Mouse (Mus musculus) intestine, postnatal 0 days (tissue): ENCODE results near the gene Adgra1. TPM values are rescaled to one million over a fixed set of nuclear protein-coding genes. Genes with fewer than 3 reads are reported as not detected.

Experiments
- ATAC-seq: fragments of 200-750 bp; cut with Nextera tagmentation; 2 replicates; pipeline ENCODE4 v1.8.0; 2017; ENCODE audit warnings: mild to moderate bottlenecking, moderate TSS enrichment, moderate library complexity
- H3K27ac ChIP-seq: fragments of 300-500 bp; sonication (generic); 2 replicates; pipeline ENCODE4 v1.5.1; 2014; ENCODE audit warnings: mild to moderate bottlenecking, low read depth, low read length, moderate library complexity
- H3K27me3 ChIP-seq: fragments of 300-500 bp; sonication (generic); replicated peaks from 2 replicates; pipeline ENCODE4 v1.6.1; 2014; ENCODE audit warnings: low read length, mixed read lengths; ENCODE audit not compliant: control insufficient read depth, insufficient read depth
- H3K36me3 ChIP-seq: fragments of 300-500 bp; sonication (generic); 2 replicates; pipeline ENCODE4 v1.6.1; 2014; ENCODE audit warnings: mild to moderate bottlenecking, moderate library complexity; ENCODE audit not compliant: control insufficient read depth, insufficient read depth
- H3K4me1 ChIP-seq: fragments of 300-500 bp; sonication (generic); replicated peaks from 2 replicates; pipeline ENCODE4 v1.6.1; 2014; ENCODE audit warnings: antibody characterized with exemption, low read length, mixed read lengths; ENCODE audit not compliant: control insufficient read depth, insufficient read depth
- H3K4me2 ChIP-seq: fragments of 300-500 bp; sonication (generic); replicated peaks from 2 replicates; pipeline ENCODE4 v1.6.1; 2014; ENCODE audit warnings: low read depth, mild to moderate bottlenecking, moderate library complexity
- H3K4me3 ChIP-seq: fragments of 300-500 bp; sonication (generic); 2 replicates; pipeline ENCODE4 v1.5.1; 2014; ENCODE audit warnings: low read depth, low read length
- H3K9ac ChIP-seq: fragments of 300-500 bp; sonication (generic); 2 replicates; pipeline ENCODE4 v1.6.1; 2014; ENCODE audit warnings: mild to moderate bottlenecking, low read depth, low read length
- H3K9me3 ChIP-seq: fragments of 300-500 bp; sonication (generic); 2 replicates; pipeline ENCODE4 v1.6.1; 2016; ENCODE audit warnings: mixed run types; ENCODE audit not compliant: control insufficient read depth
- CTCF ChIP-seq: sonication (generic); IDR thresholded peaks from 2 replicates; pipeline ENCODE4 v1.5.1; 2016; ENCODE audit warnings: low read depth, mild to moderate bottlenecking, control low read depth, antibody characterized with exemption, moderate library complexity
- WGBS: fragments of 180-500 bp; shearing (Covaris S2); extraction: QIAGEN DNeasy Blood & Tissue Kit; methylation state at CpG from one replicate; pipeline ENCODE4 v1.1.7; 2014; 5-methylcytosine and 5-hydroxymethylcytosine counted together
- polyA plus RNA-seq: library from polyadenylated mRNA; unstranded; fragments of >200 nt; fragmentation: Nextera tagmentation; extraction: Ambion mirVana; gene quantifications from 2 replicates; pipeline ENCODE4 v1.2.1, GENCODE M21; 2015

Adgra1 gene
- polyA plus RNA-seq, 1 experiment from 2014 or later, result 0.51 TPM

DNA sequence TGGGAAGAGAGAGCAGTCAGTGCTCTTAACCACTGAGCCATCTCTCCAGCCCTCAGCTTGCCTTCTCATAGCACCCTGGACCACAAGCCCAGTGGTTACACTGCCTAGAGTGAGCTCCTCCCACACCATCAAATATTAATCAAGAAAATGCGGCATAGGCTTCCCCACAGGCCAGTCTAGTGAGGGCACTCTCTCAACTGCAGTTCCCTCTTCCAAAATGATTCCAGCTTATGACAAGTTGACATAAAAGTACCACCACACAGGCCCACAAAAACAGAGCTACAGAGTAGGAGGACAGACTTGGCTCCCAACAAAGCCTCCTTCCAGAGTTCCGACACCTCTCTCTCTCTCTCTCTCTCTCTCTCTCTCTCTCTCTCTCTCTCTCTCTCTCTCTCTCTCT lies 29.1 kb downstream of the Adgra1 start:
- H3K36me3 ChIP-seq, result no peaks in the 10 kb centered on the region
- no peak overlapping the region for H3K4me2 ChIP-seq
- 66% methylated on average over 2 of the region's 2 CpGs for WGBS
- no peak overlapping the region for H3K27ac ChIP-seq
- no peaks in the 10 kb centered on the region for H3K4me1 ChIP-seq
- no peaks in the 10 kb centered on the region for H3K27me3 ChIP-seq
- H3K9ac ChIP-seq, result no peak overlapping the region
- H3K4me3 ChIP-seq, result no peak overlapping the region
- H3K9me3 ChIP-seq, result no peaks in the 10 kb centered on the region
- no peak for TF ChIP-seq CTCF
- no peak for ATAC-seq

DNA sequence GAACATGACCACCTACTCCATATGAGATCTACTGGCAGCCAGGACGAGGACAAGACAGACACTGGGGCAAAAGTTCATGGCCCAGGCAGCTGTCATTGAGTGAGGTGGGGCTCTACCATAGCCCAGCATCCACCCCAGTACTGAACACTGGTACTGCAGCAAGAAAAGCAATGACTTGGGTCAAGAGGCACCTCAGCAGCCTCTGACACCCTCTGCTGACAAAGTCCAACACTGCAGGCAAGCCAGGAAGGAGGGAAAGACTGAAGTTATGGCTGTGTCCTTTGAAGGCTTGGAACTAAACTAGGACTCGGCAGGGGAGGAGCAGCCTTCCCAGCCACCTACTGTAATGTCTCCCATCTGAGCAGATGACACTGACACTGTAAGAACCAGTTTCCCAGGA lies 30.3 kb downstream of the Adgra1 start:
- H3K27me3 ChIP-seq, result no peaks in the 10 kb centered on the region
- no peak overlapping the region for H3K9ac ChIP-seq
- no peak for ATAC-seq
- no peaks in the 10 kb centered on the region for H3K36me3 ChIP-seq
- no peak overlapping the region for H3K27ac ChIP-seq
- 39% methylated on average over 2 of the region's 2 CpGs for WGBS
- H3K4me1 ChIP-seq, result no peaks in the 10 kb centered on the region
- H3K4me2 ChIP-seq, result no peak overlapping the region
- no peaks in the 10 kb centered on the region for H3K9me3 ChIP-seq
- peak; percentile 63 for TF ChIP-seq CTCF
- no peak overlapping the region for H3K4me3 ChIP-seq

DNA sequence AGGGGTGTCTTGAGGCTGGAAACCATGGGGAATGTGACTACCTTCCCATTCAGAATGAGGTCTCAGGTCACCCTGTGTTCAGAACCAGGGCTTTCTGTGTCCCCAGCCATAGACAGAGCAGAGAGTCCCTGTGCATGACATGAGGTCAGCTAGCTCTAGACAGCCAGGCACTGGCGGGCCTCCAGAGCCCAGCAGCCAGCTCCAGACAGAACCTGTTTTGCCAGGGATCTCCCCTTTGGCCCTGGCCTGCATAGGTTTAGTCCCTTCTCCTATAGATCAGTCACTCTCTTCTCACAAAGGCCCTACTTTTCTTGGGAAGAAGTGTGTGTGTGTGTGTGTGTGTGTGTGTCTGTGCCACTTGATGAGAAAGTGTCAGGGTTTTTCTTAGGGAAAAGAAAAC lies 30.9 kb downstream of the Adgra1 start:
- Histone ChIP-seq H3K9me3 (no peaks in the 10 kb centered on the region), H3K4me3 (no peak overlapping the region), H3K27ac (no peak overlapping the region), H3K9ac (no peak overlapping the region), H3K27me3 (no peaks in the 10 kb centered on the region), H3K4me1 (no peaks in the 10 kb centered on the region), H3K4me2 (no peak overlapping the region), H3K36me3 (no peaks in the 10 kb centered on the region)
- WGBS, result 58% methylated on average over 1 of the region's 1 CpGs
- no peak for TF ChIP-seq CTCF
- no peak for ATAC-seq

DNA sequence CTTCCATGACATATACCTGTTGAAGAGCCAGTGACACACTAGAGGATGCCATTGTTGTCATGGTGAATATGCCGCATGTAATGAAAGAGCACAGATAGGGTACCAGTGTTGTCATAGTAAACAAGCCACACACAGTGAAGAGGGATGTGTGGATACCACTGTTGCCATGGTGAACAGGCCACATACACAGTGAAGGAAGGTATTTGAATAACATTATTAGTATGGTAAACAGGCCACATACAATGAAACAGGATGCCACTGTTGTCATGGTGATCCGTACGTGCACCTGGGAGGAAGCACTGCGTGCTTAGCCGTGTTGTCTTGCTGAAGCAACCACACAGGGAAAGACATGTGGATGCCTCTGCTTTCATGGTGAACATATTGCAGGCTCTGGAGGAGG lies 37.0 kb downstream of the Adgra1 start:
- H3K27me3 ChIP-seq, result no peaks in the 10 kb centered on the region
- no peak overlapping the region for H3K4me2 ChIP-seq
- ATAC-seq, result no peak
- 72% methylated on average over 5 of the region's 5 CpGs for WGBS
- H3K9me3 ChIP-seq, result no peaks in the 10 kb centered on the region
- H3K27ac ChIP-seq, result no peak overlapping the region
- TF ChIP-seq CTCF, result no peak
- no peaks in the 10 kb centered on the region for H3K36me3 ChIP-seq
- H3K4me1 ChIP-seq, result no peaks in the 10 kb centered on the region
- H3K9ac ChIP-seq, result no peak overlapping the region
- no peak overlapping the region for H3K4me3 ChIP-seq

DNA sequence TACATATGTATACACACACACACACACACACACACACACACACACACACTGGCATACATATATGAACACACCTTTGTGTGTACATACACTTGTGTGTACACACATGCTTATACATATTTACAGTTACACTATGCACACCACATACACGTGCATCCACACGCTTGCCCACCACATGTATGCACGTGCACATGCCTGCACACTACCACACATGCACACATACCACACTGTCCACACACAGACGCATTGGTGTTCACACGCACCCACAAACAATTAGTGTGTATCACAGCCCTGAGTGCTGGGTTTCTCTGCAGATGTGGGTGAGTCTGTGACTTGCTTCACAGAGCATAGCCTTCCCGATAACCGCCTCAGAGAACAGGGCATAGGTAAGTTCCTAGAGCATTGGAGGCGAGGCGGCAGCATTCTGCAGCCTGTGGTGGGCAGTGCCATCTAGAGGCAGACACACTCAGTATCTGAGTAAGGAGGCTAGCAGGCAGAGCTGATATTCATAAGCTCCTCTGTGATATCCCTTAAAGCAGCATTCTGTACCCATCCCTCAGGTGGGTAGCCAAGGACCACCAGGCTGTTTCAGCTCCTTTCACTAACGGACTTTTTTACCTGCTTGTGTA lies 43.3 kb downstream of the Adgra1 start:
- no peaks in the 10 kb centered on the region for H3K27me3 ChIP-seq
- WGBS, result 65% methylated on average over 10 of the region's 10 CpGs
- TF ChIP-seq CTCF, result peak; percentile 73

DNA sequence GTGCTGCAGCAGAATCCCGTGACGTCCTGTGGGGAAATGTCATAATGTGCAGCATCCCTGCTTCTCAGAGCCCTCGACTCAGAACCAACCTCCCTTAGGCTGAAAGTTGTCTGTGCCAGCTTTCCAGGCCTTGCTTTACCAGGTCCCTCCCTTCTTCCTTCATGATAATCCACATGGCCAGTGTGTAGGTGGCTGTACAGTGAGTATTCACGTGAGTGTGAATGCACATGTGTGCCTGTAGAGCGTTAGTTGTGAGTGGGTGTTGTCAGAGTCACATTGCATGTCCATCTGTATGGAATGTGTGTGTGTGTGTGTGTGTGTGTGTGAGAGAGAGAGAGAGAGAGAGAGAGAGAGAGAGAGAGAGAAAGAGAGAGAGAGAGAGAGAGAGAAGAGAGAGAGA lies 44.1 kb downstream of the Adgra1 start:
- TF ChIP-seq CTCF, result no peak
- Histone ChIP-seq H3K4me1 (no peaks in the 10 kb centered on the region), H3K27ac (no peak overlapping the region), H3K4me2 (no peak overlapping the region), H3K9me3 (no peaks in the 10 kb centered on the region), H3K27me3 (no peaks in the 10 kb centered on the region), H3K4me3 (no peak overlapping the region), H3K9ac (no peak overlapping the region), H3K36me3 (no peaks in the 10 kb centered on the region)
- no peak for ATAC-seq
- 71% methylated on average over 5 of the region's 5 CpGs for WGBS

More for the DNA sequence above, 43.3 kb downstream of the Adgra1 start:
- H3K4me1 ChIP-seq, result no peaks in the 10 kb centered on the region
- no peak overlapping the region for H3K4me3 ChIP-seq
- no peak overlapping the region for H3K27ac ChIP-seq
- no peaks in the 10 kb centered on the region for H3K9me3 ChIP-seq
- no peak overlapping the region for H3K9ac ChIP-seq
- H3K4me2 ChIP-seq, result no peak overlapping the region
- ATAC-seq, result no peak
- H3K36me3 ChIP-seq, result no peaks in the 10 kb centered on the region

DNA sequence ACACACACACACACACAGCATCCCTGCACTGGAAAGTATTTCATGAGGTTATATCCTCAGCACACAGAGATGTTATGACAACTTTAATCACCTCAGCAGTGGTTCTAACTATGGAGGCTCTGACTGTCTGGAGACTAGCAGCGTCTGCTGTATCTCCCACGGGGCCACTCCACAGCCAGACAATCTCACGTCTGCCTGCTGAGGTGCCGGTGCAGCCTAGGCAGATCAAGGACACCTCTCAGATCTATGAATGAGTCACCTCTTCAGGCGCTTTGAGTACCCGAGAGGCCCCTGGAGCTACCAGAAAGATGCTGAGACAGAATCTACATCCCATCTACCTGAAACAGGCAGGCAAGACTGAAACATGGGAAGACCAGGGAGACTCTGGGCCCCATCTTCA lies 44.6 kb downstream of the Adgra1 start:
- no peak for TF ChIP-seq CTCF
- Histone ChIP-seq H3K27me3 (no peaks in the 10 kb centered on the region), H3K4me1 (no peaks in the 10 kb centered on the region), H3K4me2 (no peak overlapping the region), H3K4me3 (no peak overlapping the region), H3K9me3 (no peaks in the 10 kb centered on the region), H3K9ac (no peak overlapping the region), H3K36me3 (no peaks in the 10 kb centered on the region), H3K27ac (no peak overlapping the region)
- whole genome bisulfite sequencing, result 46% methylated on average over 6 of the region's 6 CpGs
- no peak for ATAC-seq
